Mouse (Mus musculus) testis, adult 10 weeks (tissue): Measurements from ENCODE around the gene Gm9268. TPM values are rescaled to one million over a fixed set of nuclear protein-coding genes. Genes with fewer than 3 reads are reported as not detected.

Experiments
- polyA plus RNA-seq: library from polyadenylated mRNA; stranded (reverse); fragments of 350-450 nt; fragmentation: Illumina TruSeq; extraction: RNeasy Lipid Tissue Mini Kit (QIAGEN cat#74804); gene quantifications from one replicate; pipeline ENCODE4 v1.2.3, GENCODE M21; 2014; ENCODE audit warnings: low read depth, low replicate concordance

Gm9268 gene
- not detected for polyA plus RNA-seq

DNA sequence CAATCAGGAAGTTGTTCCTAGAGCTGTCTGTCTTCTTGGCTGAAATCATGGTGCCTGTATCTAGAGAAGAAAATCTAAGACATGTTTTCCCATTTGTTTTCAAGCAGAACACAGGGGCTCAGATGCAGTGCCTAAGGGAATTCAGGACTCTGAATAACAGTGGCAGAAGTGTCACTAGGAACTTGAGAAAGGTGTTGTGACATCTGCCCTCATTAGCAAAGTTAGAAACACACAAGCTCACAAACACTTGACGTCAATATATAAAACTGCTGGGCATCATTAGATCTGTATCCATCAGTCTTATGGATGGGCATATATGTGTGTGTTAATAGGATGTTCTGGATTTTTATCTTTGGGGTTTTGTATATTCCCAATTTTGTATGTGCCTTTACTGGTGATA, at the start of gene Gm9268:
TSS of gene Gm9268 (plus strand) at position 301 of the 400 bp plus-strand sequence.

Other genes with a start within 250 kb of the Gm9268 start
- not detected for gene Vmn2r62, start 225.2 kb upstream of the Gm9268 start, polyA plus RNA-seq
- 2.6 TPM for gene Gm2381, start 151.5 kb upstream of the Gm9268 start, polyA plus RNA-seq
- not detected for gene Vmn2r63, start 84.9 kb upstream of the Gm9268 start, polyA plus RNA-seq
- gene Zfp936, start 95.5 kb downstream of the Gm9268 start, polyA plus RNA-seq = 17.8 TPM